Mouse (Mus musculus) liver, embryonic 15.5 days (tissue): Measurements from ENCODE around the gene Atp8a1. TPM values are rescaled to one million over a fixed set of nuclear protein-coding genes. Genes with fewer than 3 reads are reported as not detected.

Source experiments
- ATAC-seq: fragments of 200-750 bp; cut with Nextera tagmentation; 2 replicates; pipeline ENCODE4 v1.8.0; 2017; ENCODE audit warnings: moderate number of reproducible peaks, mild to moderate bottlenecking, moderate library complexity; ENCODE audit not compliant: insufficient read depth
- H3K27ac ChIP-seq: fragments of 300-500 bp; sonication (generic); replicated peaks from 2 replicates; pipeline ENCODE4 v1.5.1; 2015; ENCODE audit warnings: mild to moderate bottlenecking, inconsistent platforms
- H3K27me3 ChIP-seq: fragments of 300-500 bp; sonication (generic); 2 replicates; pipeline ENCODE4 v1.6.1; 2015; ENCODE audit warnings: mild to moderate bottlenecking, inconsistent platforms
- H3K36me3 ChIP-seq: fragments of 300-500 bp; sonication (generic); replicated peaks from 2 replicates; pipeline ENCODE4 v1.6.1; 2015; ENCODE audit warnings: moderate library complexity, mild to moderate bottlenecking, inconsistent platforms
- H3K4me1 ChIP-seq: fragments of 300-500 bp; sonication (generic); replicated peaks from 2 replicates; pipeline ENCODE4 v1.6.1; 2015; ENCODE audit warnings: inconsistent platforms
- H3K4me2 ChIP-seq: fragments of 300-500 bp; sonication (generic); 2 replicates; pipeline ENCODE4 v1.6.1; 2015; ENCODE audit warnings: moderate library complexity, mild to moderate bottlenecking, inconsistent platforms
- H3K4me3 ChIP-seq: fragments of 300-500 bp; sonication (generic); replicated peaks from 2 replicates; pipeline ENCODE4 v1.5.1; 2015; ENCODE audit warnings: mild to moderate bottlenecking, inconsistent platforms
- H3K9ac ChIP-seq: fragments of 300-500 bp; sonication (generic); 2 replicates; pipeline ENCODE4 v1.6.1; 2015; ENCODE audit warnings: moderate library complexity, mild to moderate bottlenecking, inconsistent platforms
- H3K9me3 ChIP-seq: fragments of 300-500 bp; sonication (generic); replicated peaks from 2 replicates; pipeline ENCODE4 v1.6.1; 2016; ENCODE audit warnings: inconsistent platforms
- WGBS: fragments of 180-500 bp; shearing (Covaris S2); methylation state at CpG from one replicate; pipeline ENCODE4 v1.1.7; 2015; ENCODE audit warnings: mixed read lengths; ENCODE audit not compliant: insufficient replicate concordance; 5-methylcytosine and 5-hydroxymethylcytosine counted together
- polyA plus RNA-seq: library from polyadenylated mRNA; unstranded; fragments of >200 nt; fragmentation: Nextera tagmentation; extraction: Ambion mirVana; gene quantifications from 2 replicates; pipeline ENCODE4 v1.2.1, GENCODE M21; 2015

The Atp8a1 gene
- polyA plus RNA-seq, 1 experiment from 2014 or later: 40.5 TPM

GRCm38 (mm10) chr5:67647568-67647967, 199.7 kb downstream of the Atp8a1 start:
- Histone ChIP-seq H3K27ac (no peak overlapping the region), H3K27me3 (no peaks in the 10 kb centered on the region), H3K36me3 (peaks cover 94% of the 10 kb centered on the region), H3K9me3 (no peaks in the 10 kb centered on the region), H3K9ac (no peak overlapping the region), H3K4me3 (no peak overlapping the region), H3K4me1 (no peaks in the 10 kb centered on the region), H3K4me2 (no peak overlapping the region)
- 82% methylated on average over 21 of the region's 21 CpGs for WGBS
- ATAC-seq: no peak

GRCm38 (mm10) chr5:67646756-67647529, 200.3 kb downstream of the Atp8a1 start:
- H3K9me3 ChIP-seq: no peaks in the 10 kb centered on the region

GRCm38 (mm10) chr5:67643537-67644255, 203.5 kb downstream of the Atp8a1 start:
- Histone ChIP-seq H3K9ac (no peak overlapping the region), H3K4me1 (no peaks in the 10 kb centered on the region), H3K27me3 (no peaks in the 10 kb centered on the region), H3K27ac (no peak overlapping the region), H3K4me3 (no peak overlapping the region), H3K36me3 (peaks cover 82% of the 10 kb centered on the region), H3K4me2 (no peak overlapping the region), H3K9me3 (no peaks in the 10 kb centered on the region)
- 80% methylated on average over 5 of the region's 5 CpGs for WGBS
- no peak for ATAC-seq

More at GRCm38 (mm10) chr5:67646756-67647529, 200.3 kb downstream of the Atp8a1 start:
- H3K4me3 ChIP-seq: no peak overlapping the region
- no peaks in the 10 kb centered on the region for H3K4me1 ChIP-seq
- H3K4me2 ChIP-seq: no peak overlapping the region
- H3K27ac ChIP-seq: no peak overlapping the region
- WGBS: 90% methylated on average over 20 of the region's 20 CpGs
- H3K36me3 ChIP-seq: peaks cover 95% of the 10 kb centered on the region
- ATAC-seq: no peak
- H3K27me3 ChIP-seq: no peaks in the 10 kb centered on the region
- no peak overlapping the region for H3K9ac ChIP-seq

- H3K36me3 ChIP-seq: peaks cover 80% of the 10 kb centered on the region
- no peak for ATAC-seq
- 76% methylated on average over 8 of the region's 8 CpGs for WGBS
- no peak overlapping the region for H3K4me2 ChIP-seq
- H3K27ac ChIP-seq: no peak overlapping the region
- H3K4me3 ChIP-seq: no peak overlapping the region
- H3K9ac ChIP-seq: no peak overlapping the region
- H3K9me3 ChIP-seq: no peaks in the 10 kb centered on the region
- no peaks in the 10 kb centered on the region for H3K27me3 ChIP-seq
- H3K4me1 ChIP-seq: no peaks in the 10 kb centered on the region
Measured at GRCm38 (mm10) chr5:67641406-67642120, 205.7 kb downstream of the Atp8a1 start.

- Histone ChIP-seq H3K27me3 (no peaks in the 10 kb centered on the region), H3K36me3 (peaks cover 80% of the 10 kb centered on the region), H3K9ac (no peak overlapping the region), H3K4me3 (no peak overlapping the region), H3K4me1 (no peaks in the 10 kb centered on the region), H3K9me3 (no peaks in the 10 kb centered on the region), H3K4me2 (no peak overlapping the region), H3K27ac (no peak overlapping the region)
- no peak for ATAC-seq
- 78% methylated on average over 8 of the region's 8 CpGs for WGBS
Measured at GRCm38 (mm10) chr5:67640596-67641312, 206.5 kb downstream of the Atp8a1 start.

GRCm38 (mm10) chr5:67634339-67634738, 212.9 kb downstream of the Atp8a1 start:
- Histone ChIP-seq H3K9me3 (no peaks in the 10 kb centered on the region), H3K4me2 (no peak overlapping the region), H3K27ac (no peak overlapping the region), H3K9ac (no peak overlapping the region), H3K4me3 (no peak overlapping the region), H3K36me3 (peaks cover 53% of the 10 kb centered on the region), H3K4me1 (0 out of 2 replicates have a peak, but pooled peaks cover 9% of the 10 kb centered on the region), H3K27me3 (no peaks in the 10 kb centered on the region)
- 69% methylated on average over 3 of the region's 3 CpGs for WGBS
- no peak for ATAC-seq

GRCm38 (mm10) chr5:67633831-67634268, 213.4 kb downstream of the Atp8a1 start:
- Histone ChIP-seq H3K4me2 (no peak overlapping the region), H3K36me3 (peaks cover 53% of the 10 kb centered on the region), H3K4me3 (no peak overlapping the region), H3K9me3 (no peaks in the 10 kb centered on the region), H3K27me3 (no peaks in the 10 kb centered on the region), H3K27ac (no peak overlapping the region), H3K9ac (no peak overlapping the region), H3K4me1 (0 out of 2 replicates have a peak, but pooled peaks cover 9% of the 10 kb centered on the region)
- WGBS: 43% methylated on average over 10 of the region's 10 CpGs
- ATAC-seq: no peak

- Histone ChIP-seq H3K9me3 (no peaks in the 10 kb centered on the region), H3K4me3 (no peak overlapping the region), H3K4me1 (0 out of 2 replicates have a peak, but pooled peaks cover 9% of the 10 kb centered on the region), H3K4me2 (no peak overlapping the region), H3K36me3 (peaks cover 54% of the 10 kb centered on the region), H3K9ac (no peak overlapping the region), H3K27ac (no peak overlapping the region), H3K27me3 (no peaks in the 10 kb centered on the region)
- 55% methylated on average over 7 of the region's 7 CpGs for WGBS
- ATAC-seq: no peak
Measured at GRCm38 (mm10) chr5:67633138-67633782, 214.0 kb downstream of the Atp8a1 start.

GRCm38 (mm10) chr5:67631261-67631660, 216.0 kb downstream of the Atp8a1 start:
- WGBS: 91% methylated on average over 12 of the region's 12 CpGs
- H3K4me2 ChIP-seq: no peak overlapping the region
- H3K9me3 ChIP-seq: no peaks in the 10 kb centered on the region
- ATAC-seq: no peak
- H3K4me1 ChIP-seq: 0 out of 2 replicates have a peak, but pooled peaks cover 9% of the 10 kb centered on the region
- no peak overlapping the region for H3K27ac ChIP-seq
- peaks cover 50% of the 10 kb centered on the region for H3K36me3 ChIP-seq
- H3K4me3 ChIP-seq: no peak overlapping the region
- H3K27me3 ChIP-seq: no peaks in the 10 kb centered on the region
- H3K9ac ChIP-seq: no peak overlapping the region

GRCm38 (mm10) chr5:67629861-67630260, 217.4 kb downstream of the Atp8a1 start:
- WGBS: 82% methylated on average over 6 of the region's 6 CpGs
- ATAC-seq: no peak
- Histone ChIP-seq H3K36me3 (peaks cover 55% of the 10 kb centered on the region), H3K4me3 (no peak overlapping the region), H3K4me2 (no peak overlapping the region), H3K27me3 (no peaks in the 10 kb centered on the region), H3K9ac (no peak overlapping the region), H3K27ac (no peak overlapping the region), H3K9me3 (no peaks in the 10 kb centered on the region), H3K4me1 (0 out of 2 replicates have a peak, but pooled peaks cover 9% of the 10 kb centered on the region)
